Mouse (Mus musculus) layer of hippocampus, postnatal 36 days (tissue): ENCODE data around the gene Ssr1. TPM values are rescaled to one million over a fixed set of nuclear protein-coding genes. Genes with fewer than 3 reads are reported as not detected.

Experiments used
- DNase-seq, 2 experiments: peaks; one replicate each; pipeline ENCODE4 v3.0.0; 2022
- total RNA-seq, 2 experiments: library from RNA; stranded (reverse); gene quantifications; 2 replicates each; pipeline ENCODE4 v1.2.3; 2021

The Ssr1 gene
- total RNA-seq, 2 experiments from 2014 or later: 91.1 to 92.7 TPM

DNA sequence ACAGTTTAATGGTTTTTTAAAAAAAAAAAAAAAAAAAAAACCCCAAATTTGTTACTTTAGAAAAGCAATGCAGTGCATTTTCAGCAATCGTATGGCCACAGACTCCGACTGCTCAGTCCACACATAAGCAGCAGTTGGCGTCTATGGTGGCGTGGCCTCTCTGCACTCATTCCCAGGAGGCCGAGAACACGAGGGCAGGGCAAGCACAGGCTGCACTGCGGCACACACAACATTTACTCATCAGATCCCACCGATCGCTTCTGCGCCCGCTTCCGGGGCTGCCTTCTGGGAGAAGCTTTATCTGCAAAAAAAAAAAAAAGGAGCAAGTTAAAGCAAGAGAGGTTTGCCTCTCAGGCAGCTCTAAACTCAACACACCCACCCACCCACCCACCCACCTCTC, 14.5 kb downstream of the Ssr1 start:
- no peak for DNase-seq

DNA sequence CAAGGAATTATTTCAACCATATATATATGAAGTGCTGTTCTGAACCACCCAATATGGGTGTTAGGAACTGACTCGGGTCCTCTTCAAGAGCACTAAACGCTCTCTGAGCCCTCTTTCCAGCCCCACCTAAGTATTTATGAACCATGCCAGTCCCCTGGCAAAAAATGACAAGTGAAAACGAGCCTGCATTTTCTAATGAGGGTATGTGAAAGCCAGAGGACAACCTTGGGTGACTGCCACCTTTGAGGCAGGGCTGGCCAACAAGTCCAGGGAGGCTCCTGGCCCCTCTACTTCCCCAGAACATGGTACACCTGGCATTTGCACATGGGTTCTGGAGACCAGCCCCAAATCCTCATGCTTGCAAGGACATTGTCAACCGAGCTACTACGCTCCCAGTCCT, 19.3 kb downstream of the Ssr1 start:
- no peak for DNase-seq

DNA sequence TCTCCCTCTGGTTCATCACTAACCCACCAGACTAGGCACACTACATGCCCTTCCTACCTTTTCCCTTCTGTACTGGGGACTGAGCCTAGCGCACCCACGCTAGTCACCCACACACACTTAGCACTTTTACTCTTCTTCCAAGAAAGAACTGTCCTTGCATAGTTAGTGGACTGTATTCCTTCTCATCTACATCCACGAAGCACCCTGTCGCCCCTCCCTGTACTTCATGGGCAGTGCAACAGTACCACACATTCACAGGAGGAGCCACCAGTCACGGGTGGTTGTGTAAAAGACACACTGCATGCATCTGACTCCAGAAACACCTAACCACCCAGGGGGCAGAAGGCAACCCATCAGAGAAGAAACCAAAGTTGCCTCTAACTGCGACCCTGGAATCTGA, 20.0 kb downstream of the Ssr1 start:
- DNase-seq: no peak

DNA sequence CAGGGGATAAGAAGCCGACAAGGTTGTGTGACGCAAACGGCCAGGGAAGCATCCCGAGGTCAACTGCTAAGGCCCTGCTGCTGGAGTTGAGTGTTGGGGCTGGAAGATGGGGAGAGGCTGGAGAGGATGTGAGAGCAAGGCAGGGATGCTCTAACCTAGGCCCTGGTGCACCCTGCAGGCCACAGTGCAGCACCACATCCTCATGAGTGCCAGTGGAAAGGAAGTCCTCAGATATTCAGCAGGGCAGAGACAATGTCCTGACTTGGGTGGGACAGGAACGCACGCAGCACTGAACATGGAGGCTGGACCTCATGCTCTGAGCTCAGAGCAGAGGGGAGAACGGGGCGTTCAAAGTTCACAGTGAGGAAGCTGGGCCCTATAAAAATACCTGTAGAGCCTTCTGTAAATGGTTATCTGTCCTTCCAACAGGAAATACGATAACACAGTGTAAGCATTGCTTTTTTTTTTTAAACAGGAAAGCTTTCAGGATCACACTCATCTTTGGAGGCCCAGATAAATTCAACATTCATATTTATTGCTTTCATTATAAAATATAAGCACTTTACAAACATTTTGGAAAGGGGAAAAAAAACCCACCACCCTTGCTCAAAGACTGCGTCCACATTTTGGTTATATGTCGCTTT, 23.0 kb downstream of the Ssr1 start:
- DNase-seq: no peak

DNA sequence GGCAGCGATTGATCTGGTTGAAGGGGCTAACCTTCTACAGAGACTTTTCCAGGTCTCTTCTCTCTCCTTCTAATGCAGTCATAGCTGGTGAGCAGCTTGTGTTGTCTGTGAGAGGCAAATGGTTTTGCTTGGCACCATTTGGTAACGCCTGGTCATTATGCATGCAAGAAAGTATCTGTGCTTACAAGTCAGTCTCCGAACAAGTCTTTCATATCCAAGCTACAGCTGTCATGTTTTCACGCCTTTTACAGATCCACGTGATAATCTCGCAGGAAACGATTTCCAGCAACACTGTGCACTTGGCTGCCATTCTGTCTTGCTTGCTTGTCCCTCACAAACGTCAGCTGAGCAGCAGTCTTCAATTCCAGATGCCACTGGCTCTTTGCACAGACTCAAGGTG, 24.0 kb downstream of the Ssr1 start:
- DNase-seq: no peak

DNA sequence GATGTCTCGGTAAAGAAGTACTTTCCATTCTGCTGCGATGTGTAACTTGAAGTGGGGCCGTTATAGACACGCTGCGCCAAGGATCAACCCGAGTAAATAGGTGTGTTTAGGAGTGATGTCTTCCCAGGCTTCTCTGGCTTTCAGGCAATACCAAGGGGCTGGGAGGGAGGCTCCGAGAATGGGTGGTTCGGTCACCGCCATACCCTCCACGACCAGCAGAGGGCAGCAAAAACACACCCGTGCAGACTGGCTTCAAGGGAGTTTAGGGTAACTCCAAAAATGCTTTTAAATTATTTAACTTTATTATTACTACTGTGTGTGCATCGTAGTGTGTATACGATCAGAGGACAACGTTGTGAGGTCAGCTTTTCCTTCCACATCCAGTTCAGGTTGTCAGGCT, 24.7 kb downstream of the Ssr1 start:
- peak; percentile 87 for DNase-seq

DNA sequence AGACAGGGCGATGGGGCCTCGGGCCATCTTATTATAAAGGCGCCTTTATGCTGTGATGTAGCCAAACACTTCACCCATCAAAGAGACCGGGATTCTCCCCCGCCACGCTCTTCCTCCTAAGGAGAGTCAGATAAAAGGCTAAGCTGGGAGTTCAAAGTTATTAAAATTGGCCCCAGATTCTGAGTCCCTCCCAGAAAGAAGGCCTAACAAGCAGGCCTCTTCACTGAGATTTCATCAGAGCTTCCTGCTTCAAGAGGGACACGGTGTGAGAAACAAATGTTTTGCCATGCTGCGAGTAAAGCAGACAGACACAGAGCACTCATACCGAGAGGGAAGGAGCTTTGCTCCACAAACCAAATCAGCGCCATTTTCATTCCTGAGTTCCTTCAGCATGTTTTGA, 26.5 kb downstream of the Ssr1 start:
- no peak for DNase-seq

DNA sequence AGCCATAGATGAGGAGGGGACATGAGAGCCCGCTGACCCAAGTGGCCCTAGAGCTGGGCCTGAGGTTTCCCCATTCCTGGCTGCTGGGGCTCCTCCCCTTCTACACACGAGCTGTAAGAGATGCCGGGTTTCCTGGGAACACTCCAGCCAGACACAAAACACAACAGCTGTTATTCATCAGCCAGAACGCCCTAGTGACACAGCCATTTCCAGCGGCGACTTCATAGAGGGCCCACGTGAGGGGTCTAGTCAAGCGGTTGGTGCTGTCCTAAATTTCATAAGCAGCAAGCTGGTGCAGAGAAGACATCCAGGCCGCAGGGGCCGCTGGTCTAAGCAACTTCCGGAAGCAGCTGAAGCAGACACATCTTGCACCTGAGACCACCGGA, 27.0 kb downstream of the Ssr1 start:
- DNase-seq: no peak

DNA sequence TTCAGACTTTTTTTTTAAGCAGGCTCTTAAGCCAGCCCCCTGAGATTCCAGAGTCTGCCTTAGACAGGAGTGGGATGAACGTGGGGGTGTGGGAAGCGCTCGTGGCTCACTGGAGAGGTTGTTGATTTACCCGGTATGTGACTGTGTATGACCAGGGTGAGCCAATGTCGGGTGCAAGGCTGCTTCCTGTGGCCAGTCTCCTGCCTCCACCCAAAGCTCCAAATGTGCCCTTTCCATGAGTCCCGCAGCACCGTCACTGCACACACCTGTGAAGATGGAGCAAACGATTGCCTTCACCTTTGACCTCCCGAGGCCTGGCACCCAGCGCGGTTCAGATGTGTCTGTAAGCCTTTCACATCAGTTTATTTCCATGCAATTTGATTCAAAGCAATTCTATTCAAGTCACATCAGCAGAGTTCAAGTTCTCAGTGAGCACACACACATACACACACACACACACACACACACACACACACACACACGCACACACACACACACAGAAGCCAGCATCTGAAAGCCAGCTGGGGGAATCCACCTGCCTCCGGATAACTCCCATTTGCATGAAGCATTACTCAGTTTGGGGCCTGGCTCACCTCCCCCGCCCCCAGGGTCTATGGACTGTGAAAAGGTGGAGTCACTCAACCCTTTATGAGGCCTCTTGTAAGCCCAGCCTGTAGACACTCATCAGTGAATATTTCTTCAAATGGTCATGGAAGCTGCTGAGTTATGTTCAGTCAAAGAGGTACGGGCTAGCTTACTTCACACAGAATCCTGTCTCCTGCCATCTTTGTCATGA, 27.6 kb downstream of the Ssr1 start:
- DNase-seq: no peak

DNA sequence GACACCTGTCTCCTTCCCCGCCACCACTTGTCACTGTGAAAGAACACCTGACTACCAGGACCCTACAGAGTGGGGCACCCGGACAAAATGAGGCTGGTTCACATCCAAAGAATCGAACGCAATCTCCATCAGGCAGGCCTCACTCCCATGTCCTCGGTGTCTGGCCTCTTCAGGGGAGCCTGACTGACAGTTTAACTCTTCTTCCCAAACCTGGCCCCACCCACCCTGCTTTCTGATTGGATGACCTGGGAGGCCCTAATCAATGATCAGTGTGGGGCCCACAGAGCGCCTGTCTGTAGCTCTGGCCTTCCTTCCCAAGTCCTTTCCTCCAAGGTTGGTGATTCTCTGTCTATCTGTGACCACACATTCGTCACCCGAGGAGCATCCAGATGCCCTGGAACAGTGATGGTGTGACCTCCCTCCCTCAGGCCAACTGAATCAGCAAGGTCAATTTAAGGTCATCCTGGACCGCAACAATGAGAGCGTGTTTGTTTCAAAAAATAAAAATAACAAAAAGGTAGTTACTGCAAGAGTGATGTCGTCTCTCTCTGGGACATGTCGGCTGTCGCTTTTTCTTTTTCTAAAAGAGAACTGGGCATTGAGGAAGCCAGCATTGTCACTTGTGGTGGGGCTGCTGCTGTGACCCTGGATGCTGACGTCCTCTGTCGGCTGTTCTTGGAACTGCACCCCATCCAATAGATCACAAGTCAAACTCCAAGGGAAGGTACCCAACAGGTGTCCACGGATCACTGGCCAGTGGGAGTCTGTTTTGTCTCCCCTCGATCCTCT, 28.7 kb downstream of the Ssr1 start:
- DNase-seq: no peak

DNA sequence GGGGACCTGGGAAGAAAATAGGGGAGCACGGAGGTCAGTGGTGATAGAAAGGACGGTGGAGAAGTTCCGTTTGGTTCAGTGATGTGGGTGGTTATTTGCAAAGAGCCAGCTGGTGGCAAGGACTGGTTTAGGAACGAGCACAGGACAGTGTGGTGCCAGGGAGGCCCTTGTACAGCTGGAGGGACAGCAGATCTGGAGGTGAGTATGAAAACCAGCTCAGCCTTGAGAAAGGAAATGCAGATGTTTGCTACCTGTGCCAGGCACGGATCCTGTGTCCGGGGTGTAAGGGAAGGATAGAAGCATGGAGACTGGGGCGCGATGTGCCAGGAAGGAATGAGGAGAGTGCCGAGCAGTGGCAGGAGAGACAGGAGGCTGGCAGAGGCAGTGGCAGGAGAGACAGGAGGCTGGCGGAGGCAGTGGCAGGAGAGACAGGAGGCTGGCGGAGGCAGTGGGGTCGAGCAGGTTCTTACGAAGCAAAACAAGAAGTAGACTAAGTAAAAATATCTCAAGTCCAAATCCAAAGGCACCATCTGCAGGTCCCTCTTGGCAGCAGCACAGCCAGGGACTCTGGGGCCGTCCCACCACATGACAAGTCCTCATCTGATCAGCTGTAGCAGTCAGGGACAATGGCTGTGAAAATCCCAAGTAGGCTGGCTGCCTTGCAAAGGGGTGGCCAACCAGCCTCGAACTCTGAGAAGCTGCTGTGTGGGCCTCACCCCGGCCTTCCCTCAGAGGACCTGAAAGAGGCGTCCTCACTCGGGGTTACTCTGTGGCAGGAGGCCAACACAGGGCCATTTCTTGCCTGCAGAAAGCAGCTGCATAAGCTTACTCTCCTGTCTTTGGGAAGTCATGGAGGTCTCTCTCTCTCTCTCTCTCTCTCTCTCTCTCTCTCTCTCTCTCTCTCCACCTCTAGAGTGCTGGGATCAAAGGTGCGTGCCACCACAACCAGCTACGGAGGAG, 29.6 kb downstream of the Ssr1 start:
- DNase-seq: no peak

DNA sequence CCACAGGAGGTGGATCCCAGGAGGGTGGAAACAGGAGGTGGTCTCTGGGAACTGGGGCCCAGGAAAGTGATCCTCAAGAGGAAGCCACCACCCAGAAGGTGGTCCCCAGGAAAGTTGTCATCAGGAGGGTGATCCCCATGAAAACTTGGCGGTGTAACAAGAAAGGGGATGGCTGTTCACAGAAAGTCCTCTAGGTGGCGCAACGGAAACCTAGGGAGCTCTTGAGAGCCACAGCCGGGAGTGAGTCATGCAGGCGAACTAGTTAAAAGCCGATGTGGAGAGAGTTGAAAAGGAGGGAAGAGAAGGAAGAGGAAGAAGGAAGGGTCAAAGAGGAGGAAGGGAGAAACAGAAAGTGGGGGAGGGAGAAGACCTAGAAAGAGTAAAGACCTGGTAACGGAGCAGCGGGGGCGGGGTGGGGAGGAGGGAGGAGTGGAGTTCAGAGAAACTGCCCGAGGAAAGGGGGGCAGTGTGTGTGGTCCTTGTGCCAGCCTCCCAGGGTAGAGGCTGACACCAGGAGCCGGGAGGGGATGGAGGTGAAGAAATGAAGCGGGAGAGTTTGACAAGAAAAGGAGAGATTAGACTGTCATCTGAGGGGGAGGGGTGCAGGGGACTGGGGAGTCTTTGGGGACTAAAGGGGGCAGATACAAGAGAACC, 30.5 kb downstream of the Ssr1 start:
- peak; percentile 53 to 63 for DNase-seq

DNA sequence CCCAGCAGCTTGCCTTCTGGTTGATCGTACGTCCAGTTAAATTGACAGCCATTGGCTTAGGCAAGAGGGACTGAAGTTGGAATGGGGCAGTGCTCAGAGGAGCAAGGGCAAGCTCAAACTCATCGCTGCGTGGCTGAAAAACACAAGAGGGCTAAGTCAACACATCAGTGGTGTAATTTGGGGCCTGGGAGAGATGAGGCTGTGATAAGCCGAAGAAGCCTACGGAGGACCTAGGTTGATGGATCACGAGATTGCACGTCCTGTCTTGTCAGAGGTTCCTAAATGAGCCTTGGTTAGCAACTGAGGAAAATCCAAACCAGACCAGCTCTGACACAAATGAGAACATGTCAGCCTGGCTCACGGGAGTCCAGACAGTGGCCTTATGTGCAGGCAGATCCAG, 31.5 kb downstream of the Ssr1 start:
- no peak for DNase-seq

DNA sequence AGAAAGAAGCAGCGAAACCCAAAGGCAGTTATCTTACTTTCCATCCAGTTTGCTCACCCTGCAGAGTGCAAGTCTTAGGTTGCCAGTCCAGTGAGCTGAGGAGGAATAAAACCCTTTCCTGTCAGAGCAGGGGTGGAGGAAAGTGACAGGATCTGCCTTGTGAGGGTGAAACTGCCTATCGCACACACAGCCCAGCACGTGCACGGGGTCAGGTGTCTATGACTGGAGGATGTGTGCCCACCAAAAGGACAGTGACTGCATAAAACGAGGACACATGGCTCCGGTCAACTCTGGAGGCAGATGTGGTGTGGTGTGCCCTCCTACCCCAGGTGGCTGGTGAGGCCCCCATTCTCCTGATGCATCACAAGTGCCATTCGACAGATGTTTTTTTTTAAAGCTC, 34.1 kb downstream of the Ssr1 start:
- no peak for DNase-seq

DNA sequence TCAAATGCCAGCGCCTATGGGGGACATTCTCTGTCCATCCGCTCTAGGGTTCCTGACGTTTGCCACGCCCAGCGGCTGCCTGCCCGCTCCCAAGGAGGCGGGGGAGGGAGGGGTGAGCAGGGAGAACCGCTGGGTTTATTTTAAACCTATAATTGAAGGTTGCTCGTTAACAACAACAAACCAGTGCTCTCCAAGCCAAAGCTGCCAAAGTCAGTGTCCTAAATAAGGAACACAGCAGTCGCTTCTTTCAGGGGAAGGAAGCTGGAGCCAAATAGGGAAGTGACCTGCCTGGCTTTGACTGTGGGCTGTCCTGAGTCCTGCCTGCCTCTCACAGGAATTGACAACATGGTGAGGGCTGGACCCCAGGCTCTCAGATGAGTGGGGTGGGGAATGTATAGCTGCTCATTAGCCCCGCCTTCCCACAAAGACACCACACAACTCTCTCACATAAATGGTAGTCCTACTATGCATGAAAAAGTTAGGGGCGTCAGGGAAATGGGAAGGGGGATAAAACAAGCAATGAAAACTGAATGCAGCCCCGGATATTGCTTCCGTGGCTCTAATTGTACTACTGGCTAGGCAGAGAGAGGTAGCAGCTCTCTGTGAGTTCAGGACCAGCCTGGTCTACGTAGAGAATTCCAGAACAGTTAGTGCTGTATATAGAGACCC, 34.6 kb downstream of the Ssr1 start:
- DNase-seq: no peak

DNA sequence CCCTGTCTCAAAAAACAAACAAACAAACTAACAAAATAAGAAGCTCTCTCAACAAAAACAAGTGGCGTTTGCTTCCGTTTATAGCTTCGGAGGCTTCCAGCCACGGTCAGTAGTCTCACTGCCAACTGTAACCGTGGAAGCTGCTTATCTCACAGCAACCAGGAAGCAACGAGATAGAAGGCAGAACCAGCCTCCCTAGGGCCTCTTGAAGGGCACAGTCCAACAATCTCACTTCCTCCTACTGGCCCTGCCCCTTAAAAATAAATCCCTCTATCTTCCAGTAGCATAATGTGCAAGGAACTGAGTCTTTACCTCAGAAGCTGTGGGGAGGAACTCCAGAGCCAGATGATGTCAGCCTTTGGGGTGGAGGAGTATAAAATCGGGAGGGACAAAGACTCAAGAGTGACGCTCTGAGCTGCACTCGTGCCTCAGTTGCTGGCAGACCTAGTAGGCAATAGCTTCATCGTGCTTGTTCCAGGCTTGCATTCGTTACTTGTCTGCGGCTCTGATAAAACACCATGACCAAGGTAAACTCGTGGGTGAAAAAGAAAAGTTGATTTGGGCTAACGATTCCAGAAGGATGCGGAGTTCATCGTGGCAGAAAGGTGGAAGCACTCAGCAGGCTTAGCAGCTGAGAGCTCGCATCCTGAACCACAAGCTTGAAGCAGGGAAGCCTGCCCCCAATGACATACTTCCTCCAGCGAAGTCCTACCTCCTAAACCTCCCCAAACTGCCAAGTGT, 35.3 kb downstream of the Ssr1 start:
- no peak for DNase-seq

DNA sequence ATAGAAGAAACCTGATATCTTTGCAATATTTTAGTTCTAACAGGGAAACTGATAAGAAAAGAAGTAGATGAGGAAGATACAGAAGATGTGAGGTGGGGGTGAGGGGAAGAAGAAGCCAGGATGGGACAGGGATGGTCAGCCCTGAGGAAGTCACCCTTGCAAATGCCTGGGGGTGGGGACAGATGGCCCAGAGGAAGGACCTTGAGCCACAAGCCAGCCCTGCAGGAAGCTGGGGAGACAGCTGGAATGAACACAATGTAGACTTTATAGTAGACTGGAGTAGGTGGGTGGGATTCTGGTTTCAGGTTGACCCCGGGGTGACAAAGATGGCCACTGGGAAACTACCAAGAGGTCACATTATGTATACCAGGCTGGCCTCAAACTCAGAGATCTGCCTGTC, 39.7 kb downstream of the Ssr1 start:
- no peak for DNase-seq

DNA sequence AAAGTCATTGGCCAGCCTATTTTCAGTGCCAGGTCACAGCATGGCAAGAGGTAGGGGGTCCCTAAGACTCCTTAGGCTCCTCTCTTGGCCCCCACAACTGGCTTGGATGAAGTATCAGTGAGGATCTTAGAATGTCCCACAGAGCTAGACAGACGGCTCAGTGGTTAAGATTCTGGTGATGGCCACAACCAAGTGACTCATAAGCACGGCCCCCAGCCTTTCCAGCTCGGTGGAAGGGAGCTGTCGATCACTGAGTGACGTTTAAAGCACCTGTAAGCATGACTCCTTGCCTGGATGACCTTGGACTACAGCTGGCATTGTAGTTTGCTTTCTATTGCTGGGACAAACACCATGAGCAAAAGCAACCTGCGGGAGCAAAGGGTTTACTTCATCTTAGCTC, 41.0 kb downstream of the Ssr1 start:
- no peak for DNase-seq

DNA sequence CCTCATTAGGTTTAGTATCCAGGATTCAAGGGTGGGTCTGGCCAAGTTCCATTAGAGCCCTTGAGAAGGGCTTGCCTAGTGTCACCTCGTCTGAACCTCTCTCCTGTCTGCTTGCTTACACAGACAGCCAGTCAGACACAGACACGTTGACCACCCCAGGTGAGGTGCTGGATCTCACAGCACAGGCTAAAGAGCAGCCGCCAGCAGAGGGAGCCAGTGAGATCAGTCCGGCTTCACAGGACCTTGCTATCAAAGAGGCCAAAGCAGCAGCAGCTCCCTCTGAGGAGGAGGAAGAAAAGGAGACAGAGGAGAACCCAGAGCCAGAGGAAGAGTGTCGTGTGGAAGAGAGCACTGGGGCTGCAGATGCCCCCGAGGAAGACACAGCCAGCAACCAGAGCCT, 47.3 kb downstream of the Ssr1 start:
- peak; percentile 63 to 72 for DNase-seq

DNA sequence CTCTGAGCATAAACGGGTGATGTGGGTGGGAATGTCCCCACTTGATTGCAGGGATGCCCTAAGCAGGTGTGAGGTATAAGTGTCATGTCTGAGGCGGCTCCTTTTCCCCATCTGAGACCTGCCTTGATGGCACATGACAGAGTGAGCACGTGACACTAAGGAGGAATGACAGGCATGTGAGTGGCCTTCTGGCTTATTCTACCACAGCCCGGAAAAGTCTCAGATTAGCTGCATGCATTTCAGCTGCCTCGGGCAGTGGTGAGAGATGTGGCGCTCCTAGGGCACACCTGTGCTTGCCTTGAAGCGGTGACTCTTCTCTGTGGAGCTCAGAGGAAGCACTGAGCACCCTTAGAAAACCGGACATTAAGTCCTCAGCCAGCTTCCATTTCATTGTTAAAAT, 48.6 kb downstream of the Ssr1 start:
- no peak for DNase-seq

DNA sequence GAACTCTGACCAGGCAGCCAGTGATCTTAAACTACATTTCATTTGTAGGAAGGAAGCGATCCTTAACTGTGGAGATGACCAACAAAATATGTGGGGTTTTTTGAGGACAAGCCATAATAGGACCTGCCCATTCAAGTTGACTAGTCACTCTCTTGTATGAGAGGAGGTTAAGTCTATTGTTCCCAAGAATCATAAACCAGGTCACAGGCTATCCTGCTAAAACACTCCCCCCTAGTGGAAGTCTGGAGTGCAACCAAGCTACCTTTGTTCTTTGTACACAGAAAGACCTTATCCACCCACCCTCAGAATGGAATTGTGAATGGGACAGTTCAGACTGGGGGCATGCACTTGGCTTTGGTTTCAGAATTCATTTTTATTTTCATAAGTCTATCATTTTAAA, 49.7 kb downstream of the Ssr1 start:
- no peak for DNase-seq
